Mouse (Mus musculus): Measurements from ENCODE around the gene Mat2a.

DNA sequence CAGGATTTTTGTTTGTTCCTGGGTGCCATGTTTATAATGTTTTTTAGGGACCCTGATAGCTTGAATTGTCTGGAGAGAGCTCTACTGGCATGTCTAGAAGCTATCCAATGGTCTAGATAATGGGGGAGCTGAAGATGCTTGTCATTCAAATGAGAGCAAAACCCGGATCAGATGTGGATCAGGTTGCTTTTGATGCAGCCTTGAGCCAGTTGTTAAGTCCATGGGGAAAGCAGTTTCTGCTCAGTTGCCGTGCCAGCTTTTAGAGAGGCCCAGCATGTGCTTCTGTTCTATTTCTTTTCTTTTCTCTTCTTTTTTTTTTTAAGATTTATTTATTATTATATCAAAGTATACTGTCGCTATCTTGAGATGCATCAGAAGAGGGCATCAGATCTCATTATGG is 14.2 kb upstream of the Mat2a start:
- TF ChIP-seq CTCF (IDR thresholded peaks at IDR 0.05; ENCODE audit: borderline replicate concordance, control insufficient read depth, extremely low read depth, insufficient read depth, low read length, poor library complexity) (no peak), POLR2A (IDR thresholded peaks at IDR 0.05; ENCODE audit: control insufficient read depth, extremely low read depth, insufficient read depth, low read length, poor library complexity) (no peak)
